Mouse (Mus musculus) granulocyte monocyte progenitor cell, adult 5-6 weeks (primary cell): ENCODE data around the gene Bloc1s5. TPM values are rescaled to one million over a fixed set of nuclear protein-coding genes. Genes with fewer than 3 reads are reported as not detected.

Source experiments
- ATAC-seq: replicated peaks from 2 replicates; pipeline ENCODE4 v1.8.0; 2016; ENCODE audit warnings: mild to moderate bottlenecking, moderate TSS enrichment, inconsistent platforms; ENCODE audit not compliant: poor library complexity, severe bottlenecking
- total RNA-seq, 2 experiments: library from RNA; stranded (forward) in 1 of 2; stranded (reverse) in 1 of 2; fragments of 200-712, 200-1000 nt in 1 of 2; fragments of >200 nt in 1 of 2; fragmentation: Nextera tagmentation in 1 of 2; gene quantifications; 2 replicates each; pipeline ENCODE4 v1.2.3; 2014 to 2017

Gene Bloc1s5
- total RNA-seq, 2 experiments from 2014 or later, result 6.1 to 7.9 TPM

DNA sequence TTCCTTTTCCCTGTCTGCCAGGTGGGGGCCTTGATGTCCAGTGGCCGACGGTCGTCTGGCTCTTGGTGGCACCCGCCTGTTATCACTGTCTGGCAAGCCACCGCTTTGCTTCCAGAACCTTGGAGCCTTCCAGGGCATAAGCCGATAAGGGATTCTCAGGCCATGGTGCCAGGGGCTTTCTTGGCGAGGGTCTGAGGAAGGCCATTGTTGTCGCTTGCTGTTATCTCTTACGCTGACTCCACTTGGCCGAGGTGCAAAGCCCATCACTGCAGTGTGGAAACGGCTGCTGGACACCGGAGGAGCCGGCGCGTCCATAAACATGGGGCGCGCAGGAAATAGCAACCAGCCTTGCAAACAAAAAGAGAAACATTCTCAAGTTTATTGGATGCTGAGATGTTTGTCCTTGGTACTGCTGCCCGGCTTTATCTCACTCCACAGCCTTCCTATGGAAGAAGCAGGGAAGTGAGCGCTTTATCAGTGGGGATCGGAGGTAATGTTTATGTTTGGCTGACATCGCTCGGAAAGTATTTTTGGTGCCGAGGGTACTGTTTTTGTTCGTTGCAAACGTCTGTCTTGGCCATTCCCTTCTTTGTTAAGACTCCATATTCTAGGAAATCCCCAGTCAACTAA lies 54.8 kb downstream of the Bloc1s5 start:
- no peak for ATAC-seq

- no peak for ATAC-seq
Measured at GRCm38 (mm10) chr13:38574668-38575067, 60.2 kb downstream of the Bloc1s5 start.

- ATAC-seq, result no peak
Measured at GRCm38 (mm10) chr13:38573281-38573680, 61.6 kb downstream of the Bloc1s5 start.

DNA sequence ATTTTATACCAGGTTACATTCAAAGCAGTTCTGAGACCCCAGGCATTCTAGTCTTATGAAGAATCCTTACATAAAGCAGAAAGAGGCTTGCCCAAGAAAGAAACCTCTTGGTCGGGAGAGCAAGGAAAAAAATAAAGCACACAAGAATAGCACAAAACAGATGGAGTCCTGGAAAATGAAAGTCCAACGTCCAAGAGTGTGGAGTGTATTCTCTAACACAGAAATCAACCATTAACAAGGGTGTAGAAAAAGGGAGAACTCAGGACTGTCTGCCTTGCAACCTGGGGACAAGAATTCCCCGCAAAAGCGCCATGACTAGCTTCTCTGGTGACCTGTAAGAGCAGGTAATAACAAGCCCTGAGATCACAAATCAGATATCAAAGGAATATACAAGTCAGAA lies 69.7 kb downstream of the Bloc1s5 start:
- ATAC-seq, result no peak

- ATAC-seq, result no peak
Measured at GRCm38 (mm10) chr13:38554611-38555010, 80.3 kb downstream of the Bloc1s5 start.

DNA sequence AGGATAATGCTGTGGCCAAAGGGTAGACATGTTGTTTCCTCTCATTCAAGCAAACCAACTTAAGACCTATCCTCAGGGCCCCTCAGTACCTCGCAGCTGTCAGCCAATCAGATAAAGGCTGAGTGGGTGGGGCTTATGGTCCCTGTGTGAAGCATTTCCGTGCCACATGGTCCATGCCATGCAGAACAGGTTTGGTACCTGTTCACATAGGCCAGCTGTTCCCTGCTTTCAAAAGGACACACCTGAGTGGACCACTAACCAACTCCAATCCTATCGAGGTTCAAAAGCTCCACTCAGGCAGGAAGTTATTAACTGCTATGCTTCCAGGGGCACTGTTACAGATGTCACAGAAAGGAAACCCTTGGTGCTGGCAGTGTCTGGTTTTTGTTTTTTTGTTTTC lies 80.7 kb downstream of the Bloc1s5 start:
- ATAC-seq, result no peak

GRCm38 (mm10) chr13:38548681-38549080 lies 86.2 kb downstream of the Bloc1s5 start:
- no peak for ATAC-seq

DNA sequence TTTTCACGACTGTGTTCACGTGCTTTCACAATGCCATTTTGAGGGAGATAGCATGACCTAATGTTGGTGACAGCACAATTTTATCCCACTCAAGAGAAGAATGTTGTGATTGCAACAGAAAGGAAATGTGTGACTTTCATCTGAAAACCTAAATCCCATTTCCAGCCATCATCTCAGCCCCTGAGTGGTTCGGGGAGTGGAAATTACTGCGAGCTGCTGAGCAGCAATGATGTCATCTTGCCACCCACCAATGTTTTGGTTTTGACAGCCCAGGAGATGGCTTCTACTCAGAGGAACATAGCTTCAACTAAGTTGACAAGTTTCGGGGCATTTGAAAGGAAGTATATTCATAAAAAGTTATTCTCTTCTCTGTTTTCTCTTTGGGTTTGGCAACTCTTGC lies 87.2 kb downstream of the Bloc1s5 start:
- ATAC-seq, result no peak

DNA sequence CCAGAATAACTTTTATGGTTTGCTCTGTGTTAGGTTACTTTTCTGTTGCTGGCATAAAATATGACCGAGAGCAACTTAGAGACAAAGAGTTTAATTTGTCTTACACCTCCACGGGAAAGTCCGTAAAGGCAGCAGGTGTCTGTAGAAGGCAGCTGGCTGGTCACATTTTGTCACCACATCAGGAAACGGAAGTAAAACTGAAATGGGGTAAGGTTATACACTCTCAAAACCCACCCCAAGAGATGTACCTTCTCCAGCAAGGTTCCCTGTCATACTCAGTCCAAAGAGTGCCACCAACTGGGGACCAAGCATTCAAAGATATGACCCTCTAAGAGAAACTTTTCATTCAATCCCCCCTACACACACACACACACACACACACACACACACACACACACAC lies 88.2 kb downstream of the Bloc1s5 start:
- ATAC-seq, result no peak

- ATAC-seq, result no peak
Measured at GRCm38 (mm10) chr13:38545460-38545859, 89.4 kb downstream of the Bloc1s5 start.

DNA sequence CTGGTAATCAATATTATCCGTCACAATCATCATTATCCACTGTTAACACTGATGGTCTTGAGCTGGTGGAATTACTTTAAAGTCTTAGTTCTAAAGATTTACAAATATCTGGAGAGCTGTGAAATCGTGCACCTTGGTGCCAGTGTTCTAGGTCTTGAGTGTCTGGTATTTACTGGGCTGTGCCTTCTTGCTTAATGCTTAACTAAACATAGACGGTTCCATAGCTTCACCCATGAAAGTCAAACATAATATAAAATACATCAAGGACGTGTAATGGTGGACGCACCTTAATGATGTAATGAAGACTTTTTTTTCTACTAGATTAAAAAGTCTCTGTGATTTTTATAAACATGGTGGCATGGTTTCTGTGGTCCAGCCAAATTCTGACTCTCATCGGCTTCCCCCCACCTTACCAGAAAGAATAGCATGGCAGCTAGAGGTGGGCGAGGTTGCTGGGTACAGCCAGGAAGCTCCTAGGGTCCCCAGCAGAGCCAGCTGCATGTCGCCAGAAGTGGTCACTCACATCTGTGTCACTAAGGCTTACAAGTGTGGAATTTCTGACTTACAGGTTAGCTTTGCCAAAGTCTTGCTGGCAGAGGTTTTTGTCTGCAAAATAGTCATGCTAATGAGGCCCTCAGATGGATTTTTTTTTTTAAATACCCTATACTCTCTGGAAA lies 90.0 kb downstream of the Bloc1s5 start:
- no peak for ATAC-seq

- no peak for ATAC-seq
Measured at GRCm38 (mm10) chr13:38543455-38544125, 91.3 kb downstream of the Bloc1s5 start.

Other genes starting within 250 kb of the Bloc1s5 start
- 98.6 and 101 TPM in 2 replicates for gene Txndc5, start 106.3 kb downstream of the Bloc1s5 start, total RNA-seq (2014; fragmentation: Nextera tagmentation)
- 71.0 and 81.4 TPM in 2 replicates for gene Txndc5, start 106.3 kb downstream of the Bloc1s5 start, total RNA-seq (2017)
- 37.2 and 57.7 TPM in 2 replicates for gene Eef1e1, start 23.9 kb upstream of the Bloc1s5 start, total RNA-seq (2014; fragmentation: Nextera tagmentation)
- 46.8 and 50.7 TPM in 2 replicates for gene Eef1e1, start 23.9 kb upstream of the Bloc1s5 start, total RNA-seq (2017)